Mouse (Mus musculus): ENCODE measurements around the gene Mdga1.
A peak's percentile ranks its signal among the peaks of the same experiment; 100 is the strongest.

The Mdga1 gene

GRCm38 (mm10) chr17:29970037-29970555 is at the start of gene Mdga1:
Gene Mdga1, minus strand, starts transcription at chr17:29970087.
- DNase-seq (ENCODE audit: low spot score in 2 of 2): no peak

DNA sequence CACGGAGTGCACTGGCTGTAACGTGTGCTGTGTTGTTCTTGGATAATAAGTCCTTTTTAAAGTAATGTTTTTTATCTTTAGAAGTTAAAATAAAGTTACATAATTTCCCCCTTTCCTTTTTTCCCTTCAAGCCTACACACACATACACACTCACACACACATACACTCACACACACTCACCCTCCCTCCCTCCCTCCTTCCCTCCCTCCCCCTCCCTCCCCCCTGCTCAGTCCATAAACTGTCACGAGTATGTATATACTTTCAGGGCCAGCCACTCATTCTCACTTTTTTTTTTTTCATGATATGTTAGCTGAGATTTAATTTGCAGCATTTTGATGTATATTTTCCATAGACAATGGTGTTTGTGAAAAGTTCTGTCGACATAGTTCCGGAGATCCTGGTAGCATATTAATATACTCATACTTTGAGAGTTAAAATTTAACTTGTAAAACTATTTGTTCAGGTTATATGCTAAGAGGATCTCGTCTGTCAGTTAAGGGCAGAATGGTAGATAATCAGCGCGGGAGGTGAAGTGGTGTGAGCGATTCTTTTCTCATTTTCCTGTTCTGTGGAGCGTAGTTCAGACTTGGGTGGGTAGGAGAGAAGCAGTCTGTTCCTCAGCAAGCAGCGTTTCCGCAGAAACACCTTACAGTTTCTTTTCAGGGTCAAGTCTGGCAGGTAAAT is 49.2 kb upstream of the Mdga1 start:
- no peak for DNase-seq (ENCODE audit: low spot score in 2 of 2)

DNA sequence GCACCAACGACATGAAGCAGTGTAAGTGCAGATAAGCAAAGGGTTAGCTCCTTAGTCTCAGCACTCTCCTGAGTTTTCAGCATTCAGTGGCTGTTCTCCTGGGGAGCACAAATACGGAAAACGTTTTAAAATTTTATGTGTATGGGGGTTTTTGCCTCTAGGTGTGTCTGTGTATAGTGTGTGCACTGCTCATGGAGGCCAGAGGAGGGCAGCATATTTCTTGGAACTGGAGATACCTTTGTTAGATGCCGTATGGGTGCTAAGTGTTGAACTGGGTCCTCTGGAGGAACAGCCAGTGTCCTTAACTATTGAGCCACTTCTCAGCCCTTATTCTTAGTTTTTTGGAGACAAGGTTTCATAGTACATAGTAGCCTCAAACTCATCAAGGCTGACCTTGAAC is 44.8 kb upstream of the Mdga1 start:
- no peak for DNase-seq (ENCODE audit: low spot score in 2 of 2)

- DNase-seq (ENCODE audit: low spot score in 2 of 2): no peak
Measured at GRCm38 (mm10) chr17:30008392-30008791, 38.5 kb upstream of the Mdga1 start.

- DNase-seq (ENCODE audit: low spot score in 2 of 2): no peak
Measured at GRCm38 (mm10) chr17:30007883-30008282, 38.0 kb upstream of the Mdga1 start.

GRCm38 (mm10) chr17:30006877-30007276 is 37.0 kb upstream of the Mdga1 start:
- DNase-seq (ENCODE audit: low spot score in 2 of 2): no peak

DNA sequence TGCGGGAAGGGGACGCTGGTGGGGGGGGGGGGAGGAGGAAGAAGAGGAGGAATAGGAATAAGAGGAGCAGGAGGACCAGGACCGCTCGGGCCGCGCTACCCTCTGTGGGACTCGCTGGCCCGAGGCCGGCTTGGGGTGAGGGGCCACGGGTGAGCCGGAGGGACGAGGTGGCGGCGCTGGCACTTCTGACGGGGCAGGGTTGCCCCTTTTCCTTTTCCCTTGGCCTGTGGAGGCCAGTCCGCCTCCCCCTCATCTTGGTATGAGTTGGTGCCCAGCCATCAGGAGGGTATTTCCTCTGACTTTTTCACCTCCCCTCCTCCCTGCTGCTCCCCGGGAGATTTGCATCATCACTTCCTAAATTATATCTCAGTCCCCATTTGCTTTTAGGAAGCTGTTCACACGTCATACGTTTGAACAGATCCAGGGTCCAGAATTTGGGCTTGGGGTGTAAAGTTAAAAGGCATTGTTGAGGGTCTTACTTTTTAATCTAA is 35.6 kb upstream of the Mdga1 start:
- peak; percentile 16 to 18 for DNase-seq (ENCODE audit: low spot score in 2 of 2)

DNA sequence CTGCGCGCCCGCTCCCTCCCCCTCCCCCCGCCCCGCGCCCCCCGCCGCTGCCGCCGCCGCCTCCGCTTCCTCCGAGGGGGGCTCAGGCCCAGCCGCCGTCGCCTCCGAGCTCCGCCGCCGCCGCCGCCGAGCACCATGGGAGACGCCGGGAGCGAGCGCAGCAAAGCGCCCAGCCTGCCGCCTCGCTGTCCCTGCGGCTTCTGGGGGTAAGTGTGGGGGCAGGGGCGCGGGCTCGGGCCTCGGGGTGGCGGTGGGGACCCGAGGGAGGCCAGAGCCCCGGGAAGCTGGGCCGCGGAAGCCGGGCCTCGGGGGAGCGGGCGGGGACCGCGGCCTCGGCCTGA is 35.2 kb upstream of the Mdga1 start:
- peak in 1 of 2 experiments; percentile 63 for DNase-seq (ENCODE audit: low spot score in 2 of 2)

GRCm38 (mm10) chr17:30004203-30005102 is 34.6 kb upstream of the Mdga1 start, which contains the start of gene Zfand3:
Gene Zfand3, plus strand, starts transcription at chr17:30004733.
- peak; percentile 82 for DNase-seq (ENCODE audit: low spot score in 2 of 2)

DNA sequence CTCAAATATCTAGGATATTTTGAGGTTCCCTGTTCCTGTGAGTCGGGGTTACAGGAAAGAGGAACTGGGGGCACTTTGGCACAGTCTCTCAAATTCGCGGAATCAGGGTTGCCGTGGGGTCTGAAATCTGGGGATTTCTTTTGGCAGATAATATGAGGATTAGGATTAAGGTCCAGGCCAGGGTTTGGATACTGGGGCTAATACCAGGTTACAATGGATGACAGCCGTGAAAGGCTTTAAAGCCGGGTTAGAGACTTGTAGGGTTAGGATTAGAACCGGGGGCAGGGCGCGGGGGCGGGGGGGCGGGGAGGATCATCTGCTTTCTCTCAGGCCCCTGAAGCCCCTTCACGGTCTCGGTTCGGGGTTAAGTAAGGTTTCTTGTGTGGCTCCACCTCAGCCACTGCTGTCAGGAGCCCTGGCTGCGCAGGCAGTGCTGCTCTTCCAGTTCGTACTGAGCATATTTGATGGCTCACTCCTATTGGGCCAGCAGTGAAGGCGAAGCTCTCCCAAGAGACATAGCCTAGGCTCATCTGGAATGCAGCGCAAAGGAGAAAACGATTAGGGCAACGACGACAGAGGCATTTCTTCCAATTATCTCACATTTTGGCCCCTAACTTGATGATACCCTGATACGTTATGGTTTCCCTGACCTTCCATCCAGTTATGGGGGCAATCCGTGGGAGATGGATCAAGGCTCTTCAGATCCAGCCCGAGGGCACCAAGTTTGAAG is 28.8 kb upstream of the Mdga1 start:
- no peak for DNase-seq (ENCODE audit: low spot score in 2 of 2)

GRCm38 (mm10) chr17:29997726-29998125 is 27.8 kb upstream of the Mdga1 start:
- DNase-seq (ENCODE audit: low spot score in 2 of 2): no peak

- no peak for DNase-seq (ENCODE audit: low spot score in 2 of 2)
Measured at GRCm38 (mm10) chr17:29995986-29996385, 26.1 kb upstream of the Mdga1 start.

GRCm38 (mm10) chr17:29994459-29994858 is 24.6 kb upstream of the Mdga1 start:
- DNase-seq (ENCODE audit: low spot score in 2 of 2): no peak

GRCm38 (mm10) chr17:29994011-29994410 is 24.1 kb upstream of the Mdga1 start:
- no peak for DNase-seq (ENCODE audit: low spot score in 2 of 2)

DNA sequence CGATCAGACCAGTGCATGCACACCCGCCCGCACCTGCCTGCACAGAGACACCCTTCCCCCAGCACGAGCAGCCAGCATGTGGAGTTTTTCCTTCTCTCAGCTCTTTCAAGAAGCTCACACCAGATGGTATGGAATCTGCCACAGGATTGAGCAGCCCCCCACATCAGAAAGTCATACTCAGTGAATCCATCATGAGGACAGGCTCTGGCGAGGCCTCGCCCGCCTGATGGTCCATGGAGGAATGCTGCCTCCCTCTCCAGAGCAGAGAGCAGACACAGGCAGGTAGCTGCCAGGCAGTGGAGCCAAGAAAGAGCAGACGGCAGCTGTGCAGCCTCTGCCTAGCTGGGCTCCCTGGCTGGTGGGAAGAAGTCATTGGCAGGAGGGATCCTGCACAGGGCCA is 23.6 kb upstream of the Mdga1 start:
- no peak for DNase-seq (ENCODE audit: low spot score in 2 of 2)

DNA sequence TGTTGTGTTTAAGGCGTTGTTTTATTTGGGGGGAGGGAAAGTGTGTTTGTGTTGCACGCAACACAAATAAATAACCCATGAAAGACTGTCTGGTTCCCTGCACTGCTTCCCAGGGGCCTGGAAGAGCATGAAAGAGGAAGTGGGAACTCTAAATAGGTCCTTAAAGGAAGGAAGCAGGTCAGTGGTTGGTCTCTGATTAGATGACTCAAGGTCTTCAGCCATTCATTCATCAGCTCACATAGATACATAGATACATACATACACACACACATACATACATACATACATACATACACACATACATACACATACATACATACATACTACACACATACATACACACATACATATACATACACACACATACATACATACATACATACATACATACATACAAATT is 21.0 kb upstream of the Mdga1 start:
- no peak for DNase-seq (ENCODE audit: low spot score in 2 of 2)

DNA sequence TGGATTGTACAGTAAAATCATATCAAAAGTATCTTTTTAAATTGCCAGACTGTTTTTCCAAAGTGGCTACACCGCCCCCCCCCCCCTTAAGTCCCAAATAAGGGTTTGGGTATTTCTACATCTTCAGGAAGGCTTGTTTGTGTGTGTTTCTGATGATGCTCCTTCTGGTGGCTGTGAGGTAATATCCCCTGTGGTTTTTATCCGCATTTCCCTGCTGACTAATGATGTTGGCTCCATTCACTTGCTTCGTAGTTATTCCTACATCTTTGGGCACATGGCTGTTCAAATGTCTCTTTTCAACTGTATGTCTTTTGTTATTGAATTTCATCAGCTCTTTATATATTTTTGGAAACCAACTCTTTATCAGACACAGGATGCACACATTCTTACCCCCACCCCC is 20.2 kb upstream of the Mdga1 start:
- no peak for DNase-seq (ENCODE audit: low spot score in 2 of 2)

DNA sequence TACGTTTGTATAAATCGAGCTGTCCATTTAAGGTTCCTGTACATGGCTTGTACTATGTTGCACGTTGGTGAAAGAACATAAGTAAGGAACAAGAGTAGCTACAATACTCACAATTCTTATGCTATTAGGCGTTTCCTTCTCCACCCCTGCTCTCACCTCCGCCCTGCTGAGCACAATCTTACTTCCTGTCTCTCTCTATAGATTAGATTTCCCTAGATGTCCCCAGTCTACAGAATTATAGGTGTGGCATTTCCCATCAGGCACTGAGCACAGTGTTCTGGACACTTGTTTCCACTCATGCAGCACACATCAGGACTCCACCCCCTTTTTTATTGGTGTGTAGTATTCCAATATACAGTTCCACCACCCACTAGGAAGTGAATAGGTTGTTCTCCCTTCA is 19.8 kb upstream of the Mdga1 start:
- DNase-seq (ENCODE audit: low spot score in 2 of 2): no peak

DNA sequence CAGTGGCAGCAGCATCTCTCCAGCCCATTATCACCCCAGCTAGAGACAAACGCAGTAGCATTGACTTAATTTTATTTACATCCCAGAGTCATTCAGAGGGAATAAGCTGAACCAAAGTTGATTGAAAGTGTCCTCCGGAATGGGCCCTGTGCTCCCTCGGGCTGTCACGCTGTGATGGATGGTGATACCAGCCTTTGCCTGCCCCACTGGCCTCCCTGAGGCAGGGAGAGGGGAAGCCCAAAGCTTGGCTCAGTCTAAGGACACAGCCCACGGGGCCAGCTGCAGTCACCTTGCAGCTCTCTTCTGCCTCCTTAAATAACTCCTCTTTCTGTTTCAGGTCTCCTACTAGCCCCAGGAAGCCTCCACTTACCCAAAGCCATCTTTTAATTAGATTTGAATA is 18.3 kb upstream of the Mdga1 start:
- DNase-seq (ENCODE audit: low spot score in 2 of 2): no peak

GRCm38 (mm10) chr17:29985534-29985933 is 15.6 kb upstream of the Mdga1 start:
- DNase-seq (ENCODE audit: low spot score in 2 of 2): no peak

- DNase-seq (ENCODE audit: low spot score in 2 of 2): no peak
Measured at GRCm38 (mm10) chr17:29984931-29985330, 15.0 kb upstream of the Mdga1 start.

GRCm38 (mm10) chr17:29983190-29983589 is 13.3 kb upstream of the Mdga1 start:
- DNase-seq (ENCODE audit: low spot score in 2 of 2): no peak
